In the genomic region with DNA sequence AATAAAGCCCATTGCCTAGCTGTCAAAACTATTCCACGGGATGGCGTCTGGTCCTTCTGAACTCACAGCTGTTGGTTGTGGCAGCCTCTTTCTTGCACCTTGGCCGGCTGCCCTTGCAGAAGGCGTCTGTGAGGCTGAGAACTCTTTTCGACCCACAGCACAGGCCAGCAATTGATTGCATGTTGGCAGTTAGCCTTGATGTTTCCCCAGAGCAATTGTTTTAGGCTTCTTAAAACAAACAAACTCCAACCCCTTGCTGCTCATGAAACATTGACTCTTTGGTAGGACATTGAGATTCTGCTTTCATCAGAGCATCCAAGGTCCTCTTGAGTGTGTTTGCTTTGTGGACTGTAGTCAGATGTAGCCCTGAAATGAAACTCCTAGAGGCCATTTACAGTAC, we compare ENCODE assay signal across 7 mouse cellular contexts. TPM values are rescaled to one million over a fixed set of nuclear protein-coding genes. Genes with fewer than 3 reads are reported as not detected.
A peak's percentile ranks its signal among the peaks of the same experiment; 100 is the strongest.
DNase-seq lines count a peak whose midpoint lies in the region; ATAC-seq and TF ChIP-seq lines count a peak whose summit lies in the region.

No protein-coding gene starts in this region.

- intact Hi-C loops in heart, postnatal 10 days (cut with DNase I) = no loop called here
- intact Hi-C loops in left cerebral cortex, adult 2 months (cut with DNase I) = no loop called here

- TF ChIP-seq POLR2A in liver, adult 2 months (IDR thresholded peaks at IDR 0.05; ENCODE audit: extremely low read depth, insufficient read depth, low read length) = no peak

- peaks cover 2% of the 10 kb centered on the region; the same call in 1 of the 2 replicates for H3K36me3 ChIP-seq in liver, adult 2 months (ENCODE audit: control insufficient read depth, insufficient read depth, low read length)
- H3K36me3 ChIP-seq in liver, embryonic 12.5 days = no peaks in the 10 kb centered on the region

- H3K27ac ChIP-seq in liver, adult 2 months (replicated peaks; ENCODE audit: insufficient read depth, low read depth, low read length) = peak overlapping the region; percentile 64
- no peak overlapping the region for H3K27ac ChIP-seq in liver, embryonic 12.5 days
- H3K27ac ChIP-seq in left cerebral cortex, adult 2 months = no peak overlapping the region

- ATAC-seq in liver, embryonic 12.5 days = no peak

- H3K4me2 ChIP-seq in liver, embryonic 12.5 days = no peak overlapping the region

- H3K4me3 ChIP-seq in liver, adult 2 months (ENCODE audit: insufficient read depth, low read depth, low read length) = no peak overlapping the region
- H3K4me3 ChIP-seq in liver, embryonic 12.5 days = no peak overlapping the region
- no peak overlapping the region for H3K4me3 ChIP-seq in left cerebral cortex, adult 2 months

- H3K79me2 ChIP-seq in liver, adult 2 months (ENCODE audit: control insufficient read depth, insufficient read depth, low read length) = peaks cover 14% of the 10 kb centered on the region; the same call in 1 of the 2 replicates

- H3K9ac ChIP-seq in liver, adult 2 months (ENCODE audit: low read depth, low read length) = no peak overlapping the region
- H3K9ac ChIP-seq in liver, embryonic 12.5 days = no peak overlapping the region

- 5% methylated on average over 5 of the region's 5 CpGs for WGBS in liver, adult 2 months
- WGBS in liver, embryonic 12.5 days (ENCODE audit: insufficient replicate concordance) = 61% methylated on average over 5 of the region's 5 CpGs

- peak; percentile 100 for DNase-seq in liver, adult 2 months (ENCODE audit: extremely low read depth, low read depth, low spot score)
- DNase-seq in fat pad, adult 2 months (ENCODE audit: extremely low read depth, low read depth, low spot score) = peak; percentile 64
- peak; percentile 90 to 91 for DNase-seq in heart, postnatal 10 days
- DNase-seq in left cerebral cortex, adult 2 months (ENCODE audit: extremely low spot score in 1 of 2, low spot score in 2 of 2) = peak; percentile 38 to 59
- peak; percentile 40 to 62 for DNase-seq in right cerebral cortex, postnatal 36 days (ENCODE audit: low spot score in 2 of 2)
- DNase-seq in embryo, embryonic 10 days (ENCODE audit: low spot score) = no peak

- H3K9me3 ChIP-seq in liver, embryonic 12.5 days (replicated peaks) = no peaks in the 10 kb centered on the region

- peak; percentile 57 for TF ChIP-seq CTCF in liver, adult 2 months (IDR thresholded peaks at IDR 0.05; ENCODE audit: low read depth, low read length)
- TF ChIP-seq CTCF in left cerebral cortex, adult 2 months (IDR thresholded peaks at IDR 0.05) = no peak

- H3K27me3 ChIP-seq in liver, adult 2 months (ENCODE audit: control insufficient read depth, insufficient read depth, low read length) = no peaks in the 10 kb centered on the region
- H3K27me3 ChIP-seq in liver, embryonic 12.5 days (replicated peaks) = no peaks in the 10 kb centered on the region

- peaks cover 11% of the 10 kb centered on the region for H3K4me1 ChIP-seq in liver, adult 2 months (ENCODE audit: control insufficient read depth, insufficient read depth, low read length)
- 0 out of 2 replicates have a peak, but pooled peaks cover 5% of the 10 kb centered on the region for H3K4me1 ChIP-seq in liver, embryonic 12.5 days

RNA-seq across cellular contexts. Expression of gene Galm, which starts 33.2 kb away (rescaled TPM):
- total RNA-seq in liver, adult 2 months (2014; rRNA removed) = 68.6 and 70.5 TPM in 2 replicates
- 81.2 and 98.5 TPM in 2 replicates for polyA plus RNA-seq in liver, adult 2 months (2012; rRNA removed)
- 14.6 and 15.2 TPM in 2 replicates for polyA plus RNA-seq in liver, embryonic 12.5 days (2016; fragmentation: Nextera tagmentation; extraction: Ambion mirVana)
- total RNA-seq in heart, postnatal 10 days (2021) = 1 to 10 TPM; 8.0 to 9.2 TPM
- 1 to 10 TPM; 1.8 to 2.6 TPM for total RNA-seq in left cerebral cortex, adult 2 months (2021)

RNA-seq across cellular contexts. Expression of gene Srsf7, which starts 46.7 kb away (rescaled TPM):
- 20.5 and 22.3 TPM in 2 replicates for total RNA-seq in liver, adult 2 months (2014; rRNA removed)
- polyA plus RNA-seq in liver, adult 2 months (2012; rRNA removed) = 13.2 and 20.6 TPM in 2 replicates
- polyA plus RNA-seq in liver, embryonic 12.5 days (2016; fragmentation: Nextera tagmentation; extraction: Ambion mirVana) = 389 and 394 TPM in 2 replicates
- 10 to 100 TPM; 59.9 to 72.8 TPM for total RNA-seq in heart, postnatal 10 days (2021)
- total RNA-seq in left cerebral cortex, adult 2 months (2021) = 100 to 1,000 TPM; 103 to 115 TPM

RNA-seq across cellular contexts. Expression of gene Ttc39d, which starts 46.8 kb away (rescaled TPM):
- total RNA-seq in liver, adult 2 months (2014; rRNA removed) = not detected in 2 replicates
- polyA plus RNA-seq in liver, adult 2 months (2012; rRNA removed) = not detected in 2 replicates
- not detected in 2 replicates for polyA plus RNA-seq in liver, embryonic 12.5 days (2016; fragmentation: Nextera tagmentation; extraction: Ambion mirVana)
- not detected for total RNA-seq in heart, postnatal 10 days (2021)
- under 1 TPM in 1 of 2 experiments, not detected in 1; 0.18 TPM for total RNA-seq in left cerebral cortex, adult 2 months (2021)
